Mouse (Mus musculus) liver, embryonic 14.5 days (tissue): ENCODE measurements around the gene Mipol1.

Source experiments
- CTCF ChIP-seq: IDR thresholded peaks from 2 replicates; pipeline ENCODE4 v1.5.1; 2016; ENCODE audit warnings: antibody characterized with exemption, low read depth, control low read depth
- EP300 ChIP-seq: IDR thresholded peaks from 2 replicates; pipeline ENCODE4 v1.6.1; 2016; ENCODE audit warnings: antibody characterized with exemption, low read depth

DNA sequence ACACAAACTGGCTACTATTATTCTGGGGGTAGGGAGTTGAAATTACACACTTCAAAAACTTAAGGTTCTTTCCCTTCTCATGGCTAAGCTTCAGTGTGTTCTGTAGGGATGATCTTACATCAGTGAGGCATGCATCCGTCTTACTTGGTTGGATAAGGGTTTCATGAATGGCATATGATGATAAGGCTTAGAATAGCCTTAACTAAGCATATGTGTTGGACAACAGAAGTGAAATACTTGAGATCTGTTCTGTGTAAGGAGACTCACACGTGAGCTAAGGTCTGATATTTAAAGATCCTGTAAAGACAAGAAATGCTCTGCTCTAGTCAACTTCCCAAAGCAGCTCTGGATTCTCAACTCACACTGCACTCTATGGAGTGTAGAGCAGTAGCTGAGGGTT, 44.1 kb upstream of the Mipol1 start:
- TF ChIP-seq EP300 (peak; percentile 79), CTCF (no peak)
